Mouse (Mus musculus): ENCODE results near the gene Kcnip3.

Gene Kcnip3

DNA sequence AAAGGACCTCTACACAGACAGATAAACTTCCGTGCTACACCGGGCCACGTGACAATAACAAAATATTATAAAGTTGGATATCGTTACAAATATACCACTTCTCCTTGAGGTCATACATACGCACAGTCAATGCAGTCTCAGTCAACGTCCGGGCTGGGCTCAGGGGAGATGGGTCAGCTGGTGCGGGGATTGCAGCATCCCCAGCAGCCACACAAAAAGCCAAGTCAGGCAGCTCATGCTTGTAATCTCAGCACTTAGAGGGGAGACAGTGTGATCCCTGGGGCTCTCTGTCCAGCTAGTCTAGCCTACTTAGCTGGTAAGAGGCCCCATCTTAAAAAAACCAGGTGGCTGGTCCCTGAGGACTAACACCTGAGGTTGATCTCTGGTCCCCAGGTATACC lies 50.6 kb downstream of the Kcnip3 start:
- no peak for DNase-seq (ENCODE audit: low read depth, low spot score)

DNA sequence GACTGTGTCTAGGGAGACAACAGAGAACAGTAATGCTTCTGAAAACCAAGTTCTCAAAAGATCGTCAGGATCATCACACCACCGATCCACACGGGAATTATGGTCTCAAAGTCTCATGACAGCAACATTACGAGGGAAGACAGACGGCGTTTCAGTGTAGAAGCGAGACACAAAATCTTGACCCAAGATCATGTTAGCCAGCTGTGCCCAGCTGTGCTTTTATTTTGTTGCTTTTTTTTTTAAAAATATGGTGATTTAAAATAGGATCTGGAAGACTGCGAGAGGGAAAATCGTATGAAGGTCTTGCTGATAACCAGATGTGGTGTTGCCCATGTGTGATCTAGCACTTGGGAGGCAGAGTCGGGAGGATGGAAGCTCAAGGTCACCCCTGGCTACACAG lies 51.2 kb downstream of the Kcnip3 start:
- no peak for DNase-seq (ENCODE audit: low read depth, low spot score)

- no peak for DNase-seq (ENCODE audit: low read depth, low spot score)
Measured at GRCm38 (mm10) chr2:127470183-127470582, 51.7 kb downstream of the Kcnip3 start.

DNA sequence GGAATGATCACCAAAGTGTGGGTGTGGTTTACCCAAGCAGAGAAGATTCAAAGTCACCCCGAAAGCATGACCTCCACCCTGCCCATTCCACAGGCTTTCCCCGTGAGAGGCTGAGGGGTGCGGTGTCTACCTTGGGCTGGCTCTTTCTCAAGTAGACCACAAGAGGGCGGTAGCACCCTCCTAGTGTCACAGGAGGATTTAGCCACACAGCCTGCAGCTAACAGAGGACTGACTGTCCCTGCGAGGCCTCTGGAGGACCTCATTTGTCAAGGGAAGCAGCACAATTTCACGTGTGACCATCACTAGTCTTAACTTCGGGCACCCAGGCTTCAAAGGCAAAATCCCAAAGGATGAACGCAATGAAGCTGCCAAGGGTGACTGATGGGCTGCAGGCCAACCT lies 59.6 kb downstream of the Kcnip3 start:
- peak; percentile 67 for DNase-seq (ENCODE audit: low read depth, low spot score)

DNA sequence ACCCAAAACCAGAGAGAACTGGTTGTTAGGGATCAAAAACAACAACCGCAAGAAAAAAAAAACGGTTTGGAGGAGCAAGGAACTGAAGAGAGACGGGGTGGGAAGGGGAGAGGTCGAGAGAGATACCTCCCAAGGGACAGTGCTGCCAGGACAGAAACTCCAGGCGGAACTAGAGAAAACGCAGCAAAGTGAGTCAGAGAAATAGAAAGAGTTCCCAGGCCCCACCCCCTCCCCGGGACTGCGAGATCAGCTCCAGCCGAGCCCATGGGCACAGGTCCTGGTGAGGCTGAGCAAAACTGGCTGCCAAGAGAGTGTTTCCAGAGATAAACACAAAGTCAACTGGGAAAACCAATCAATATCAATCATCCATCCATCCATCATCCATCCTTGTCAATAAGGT lies 60.5 kb downstream of the Kcnip3 start:
- no peak for DNase-seq (ENCODE audit: low read depth, low spot score)

- no peak for DNase-seq (ENCODE audit: low read depth, low spot score)
Measured at GRCm38 (mm10) chr2:127459341-127459740, 62.6 kb downstream of the Kcnip3 start.

- peak; percentile 67 for DNase-seq (ENCODE audit: low read depth, low spot score)
Measured at GRCm38 (mm10) chr2:127453764-127454163, 68.1 kb downstream of the Kcnip3 start.

DNA sequence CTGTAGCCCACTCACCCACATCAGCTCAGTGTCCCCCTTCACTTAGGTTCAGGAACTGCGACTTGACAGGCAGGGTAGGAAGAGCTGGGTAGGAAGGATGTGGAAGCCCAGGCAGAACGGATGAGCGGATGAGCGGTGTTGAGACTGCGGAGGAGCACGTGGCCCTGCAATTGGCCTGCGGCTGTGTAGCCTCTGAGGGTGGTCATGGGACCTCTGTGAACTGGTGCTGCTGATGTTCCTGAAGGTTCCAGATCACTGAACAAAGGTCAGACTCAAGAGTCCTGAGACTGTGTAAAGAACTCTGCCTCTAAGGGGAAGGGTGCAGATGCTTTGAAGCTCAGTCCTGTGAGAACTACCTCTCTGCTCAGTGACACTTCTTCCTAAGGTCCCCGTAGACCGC lies 68.8 kb downstream of the Kcnip3 start:
- DNase-seq (ENCODE audit: low read depth, low spot score), result no peak

- no peak for DNase-seq (ENCODE audit: low read depth, low spot score)
Measured at GRCm38 (mm10) chr2:127451748-127452147, 70.1 kb downstream of the Kcnip3 start.

GRCm38 (mm10) chr2:127449691-127450090 lies 72.2 kb downstream of the Kcnip3 start:
- no peak for DNase-seq (ENCODE audit: low read depth, low spot score)

DNA sequence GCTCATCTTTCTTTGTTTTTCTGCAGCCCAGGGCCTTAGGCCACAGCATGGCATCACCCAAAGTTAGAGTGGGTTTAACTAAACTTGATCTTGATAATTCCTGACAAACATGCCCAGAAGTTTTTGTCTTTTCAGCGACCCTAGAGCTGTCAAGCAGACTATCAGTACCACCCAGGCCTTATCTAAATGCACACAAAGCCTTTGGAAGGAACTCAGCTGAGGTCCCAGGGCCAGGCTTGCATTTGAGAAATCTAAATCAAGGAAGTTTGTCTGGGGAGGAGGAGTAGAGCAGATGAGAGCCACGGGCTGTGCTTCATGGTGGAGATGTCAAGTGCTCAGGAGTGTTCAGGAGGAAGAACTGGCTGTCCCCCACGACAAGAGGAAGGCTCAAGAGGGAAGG lies 75.0 kb downstream of the Kcnip3 start:
- no peak for DNase-seq (ENCODE audit: low read depth, low spot score)

GRCm38 (mm10) chr2:127444055-127444789 lies 77.7 kb downstream of the Kcnip3 start, which contains the start of gene Fahd2a:
TSS of gene Fahd2a (minus strand) at chr2:127444565.
- peak; percentile 92 for DNase-seq (ENCODE audit: low read depth, low spot score)

GRCm38 (mm10) chr2:127437697-127438096 lies 84.2 kb downstream of the Kcnip3 start:
- no peak for DNase-seq (ENCODE audit: low read depth, low spot score)

DNA sequence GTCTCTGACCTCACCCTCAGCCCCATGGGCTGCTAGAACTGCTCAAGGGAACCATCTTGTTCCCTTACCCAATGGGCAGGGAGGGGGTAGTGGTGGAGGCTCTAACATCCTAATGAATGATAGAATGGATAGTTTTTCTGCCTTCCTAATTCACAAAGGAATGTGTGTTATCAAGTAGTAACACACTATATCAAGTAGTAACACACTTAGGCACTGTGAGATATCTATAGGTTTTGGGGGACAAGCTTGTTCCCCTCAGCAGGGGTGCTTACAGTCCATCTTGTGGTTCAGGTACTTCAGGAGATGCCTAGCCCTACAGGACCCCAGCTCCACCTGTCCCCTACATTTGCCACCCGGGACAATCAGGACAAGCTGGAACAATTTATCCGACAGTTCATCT lies 86.3 kb downstream of the Kcnip3 start:
- no peak for DNase-seq (ENCODE audit: low read depth, low spot score)

DNA sequence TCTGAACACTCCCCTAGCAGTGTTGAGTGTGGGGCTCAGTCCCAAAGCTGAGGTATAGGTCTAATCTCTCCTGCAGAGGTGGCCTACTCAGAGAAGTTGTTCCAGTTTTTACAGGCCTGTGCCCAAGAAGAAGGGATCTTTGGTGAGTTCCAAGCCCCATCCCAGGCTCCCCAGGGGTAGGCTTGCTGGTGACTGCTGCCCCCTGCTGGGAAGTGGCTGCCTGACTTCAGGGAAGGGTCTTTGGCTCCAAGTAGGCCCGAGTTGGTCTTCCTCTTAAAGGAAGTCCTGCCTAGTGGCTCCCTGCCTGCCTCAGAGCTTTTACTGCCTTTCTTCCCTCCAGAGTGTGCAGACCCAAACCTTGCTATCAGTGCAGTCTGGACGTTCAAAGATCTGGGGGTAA lies 86.8 kb downstream of the Kcnip3 start:
- DNase-seq (ENCODE audit: low read depth, low spot score), result no peak

DNA sequence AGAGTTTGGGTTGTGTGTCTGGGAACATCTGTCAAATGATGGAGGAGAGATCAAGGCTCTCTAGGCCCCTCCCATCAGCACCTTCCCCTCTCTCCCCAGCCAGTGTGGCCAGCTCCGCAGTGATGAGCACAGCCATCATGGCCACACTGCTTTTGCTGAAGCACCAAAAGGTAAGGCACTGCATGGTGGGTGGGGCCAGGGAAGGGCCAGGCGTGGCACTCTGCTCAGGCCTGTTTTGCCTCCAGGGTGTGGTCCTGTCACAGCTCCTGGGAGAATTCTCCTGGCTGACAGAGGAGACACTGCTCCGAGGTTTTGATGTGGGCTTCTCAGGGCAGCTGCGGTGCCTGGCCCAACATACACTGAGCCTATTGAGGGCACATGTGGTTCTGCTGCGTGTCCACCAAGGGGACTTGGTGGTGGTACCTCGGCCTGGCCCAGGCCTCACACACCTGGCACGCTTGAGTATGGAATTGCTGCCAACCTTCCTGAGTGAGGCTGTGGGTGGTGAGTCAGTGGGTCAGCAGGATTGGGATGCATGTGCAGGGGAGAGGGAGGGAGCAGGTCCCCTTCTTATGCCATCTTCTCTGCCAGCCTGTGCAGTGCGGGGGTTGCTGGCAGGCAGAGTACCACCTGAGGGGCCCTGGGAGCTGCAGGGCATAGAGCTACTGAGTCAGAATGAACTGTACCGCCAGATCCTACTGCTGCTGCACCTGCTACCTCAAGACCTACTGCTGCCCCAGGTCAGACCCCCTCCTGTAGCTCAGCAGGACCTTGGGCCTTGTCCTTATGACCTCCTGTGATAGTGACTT lies 88.2 kb downstream of the Kcnip3 start:
- DNase-seq (ENCODE audit: low read depth, low spot score), result no peak

DNA sequence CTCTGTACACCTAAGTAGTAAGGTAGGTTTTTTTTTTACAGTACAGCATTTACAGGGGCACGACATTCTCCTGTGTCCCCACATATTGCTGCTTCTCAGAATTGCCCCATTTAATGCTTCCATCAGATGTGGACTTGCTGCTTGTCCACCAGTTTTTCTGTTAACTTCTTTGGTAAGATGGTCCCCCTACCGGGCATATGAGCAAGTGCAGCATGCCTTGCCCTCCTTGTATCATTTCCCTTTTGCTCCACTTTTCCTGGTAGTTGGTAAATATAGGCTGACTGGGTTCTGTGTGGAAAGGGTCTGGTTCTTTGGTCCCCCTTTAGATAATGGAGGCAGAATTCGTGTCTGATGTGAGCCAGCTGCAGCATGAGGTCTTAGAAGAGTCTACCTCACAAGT lies 91.7 kb downstream of the Kcnip3 start:
- peak; percentile 50 for DNase-seq (ENCODE audit: low read depth, low spot score)

GRCm38 (mm10) chr2:127424977-127425376 lies 96.9 kb downstream of the Kcnip3 start, which contains the start of gene Gpat2:
TSS of gene Gpat2 (plus strand) at chr2:127425199.
- DNase-seq (ENCODE audit: low read depth, low spot score), result no peak

DNA sequence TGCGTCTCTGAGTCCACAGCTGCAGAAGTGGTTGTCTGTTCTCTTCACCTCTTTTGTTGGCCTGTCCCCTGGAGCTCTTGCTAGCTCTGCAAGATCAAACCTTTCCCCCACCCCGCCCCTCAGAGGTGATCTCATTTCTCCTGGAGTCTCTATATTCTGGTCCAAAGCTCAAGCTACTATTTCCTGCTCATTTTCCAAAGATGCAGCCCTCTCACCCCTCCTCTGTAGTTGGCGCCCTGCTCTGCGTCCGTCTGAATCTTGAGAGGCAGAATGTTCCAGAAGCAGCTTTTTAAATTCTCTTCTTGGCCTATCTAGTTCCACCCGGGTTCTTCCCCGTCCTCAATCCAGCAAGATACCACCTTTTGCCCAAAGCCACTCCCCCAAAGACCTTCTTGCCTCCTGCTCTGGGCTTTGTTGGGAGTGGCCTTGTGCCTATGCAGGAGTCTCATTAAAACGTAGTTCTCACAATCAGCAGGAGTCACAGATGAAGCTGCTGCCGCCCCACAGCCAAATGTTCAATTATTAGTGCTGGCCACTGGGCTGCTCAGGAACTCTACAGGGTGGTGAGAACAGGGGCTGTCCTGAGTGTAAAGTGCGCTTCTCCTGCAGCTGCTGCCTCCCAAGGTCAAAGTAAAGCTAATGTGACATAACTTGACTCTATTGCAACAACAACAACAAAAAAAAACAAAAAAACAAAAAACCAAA lies 103.5 kb downstream of the Kcnip3 start:
- no peak for DNase-seq (ENCODE audit: low read depth, low spot score)

DNA sequence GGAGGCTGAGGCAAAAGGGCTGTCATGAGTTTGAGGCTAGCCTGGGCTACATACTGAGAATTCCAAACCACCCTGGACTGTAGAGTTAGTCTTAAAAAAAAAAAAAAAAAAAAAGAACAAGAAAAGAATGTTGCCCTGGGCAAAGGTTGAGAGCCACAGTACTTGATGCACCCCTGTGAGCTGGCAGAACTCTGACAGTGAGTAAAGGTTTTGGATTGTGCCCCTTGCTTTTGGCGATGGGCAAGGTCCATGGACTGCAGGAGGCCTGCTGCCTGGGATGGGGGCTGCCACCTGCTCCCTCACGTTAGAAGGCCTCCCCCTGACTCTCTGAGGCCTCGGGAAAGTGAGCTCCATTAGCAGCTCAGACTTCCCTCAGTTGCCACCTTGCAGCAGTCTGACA lies 105.2 kb downstream of the Kcnip3 start:
- DNase-seq (ENCODE audit: low read depth, low spot score), result no peak

DNA sequence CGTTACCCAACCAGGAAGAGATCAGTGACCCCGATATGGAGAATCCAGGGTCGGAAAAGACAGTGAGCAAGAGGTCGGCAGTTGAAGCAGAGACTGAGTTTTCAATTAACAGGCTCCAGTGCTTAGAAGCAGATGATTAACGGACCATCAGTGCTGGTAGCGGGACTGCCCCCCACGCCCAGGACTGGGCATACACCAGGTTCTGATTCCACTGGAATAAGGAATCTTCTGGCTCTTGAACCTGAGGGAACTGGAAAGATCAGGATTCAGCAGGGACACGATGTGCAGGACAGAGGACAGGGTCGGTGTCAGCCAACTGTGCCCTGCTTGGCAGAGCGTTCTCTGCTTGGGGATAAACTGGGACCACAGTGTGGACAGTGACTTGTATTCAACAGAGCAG lies 106.1 kb downstream of the Kcnip3 start:
- DNase-seq (ENCODE audit: low read depth, low spot score), result no peak

DNA sequence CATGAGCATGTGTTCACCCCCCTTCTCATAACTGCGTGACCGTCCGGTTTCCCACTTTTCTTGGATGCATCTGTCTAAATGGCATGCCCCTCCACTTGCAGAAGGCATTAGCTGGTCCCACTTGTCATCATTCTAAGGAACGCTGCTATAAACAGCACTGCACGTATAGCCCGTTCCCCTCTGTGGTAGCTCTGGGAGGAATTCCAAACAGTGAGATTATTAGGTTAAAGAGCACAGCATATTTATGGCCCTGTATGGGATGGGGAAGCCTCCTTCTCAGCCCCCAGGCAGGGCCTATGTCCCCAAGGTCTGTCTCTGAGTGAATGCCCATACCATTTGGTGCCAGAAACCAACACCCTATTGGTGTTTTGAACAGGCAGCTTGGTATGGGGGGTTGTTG lies 110.8 kb downstream of the Kcnip3 start:
- DNase-seq (ENCODE audit: low read depth, low spot score), result no peak

Measured in forelimb bud, embryonic 11.5 days (tissue).